Mouse (Mus musculus): ENCODE data around the gene Galnt2. TPM values are rescaled to one million over a fixed set of nuclear protein-coding genes. Genes with fewer than 3 reads are reported as not detected.

The Galnt2 gene
- polyA plus RNA-seq, 1 experiment from 2014 or later = 55.8 TPM

DNA sequence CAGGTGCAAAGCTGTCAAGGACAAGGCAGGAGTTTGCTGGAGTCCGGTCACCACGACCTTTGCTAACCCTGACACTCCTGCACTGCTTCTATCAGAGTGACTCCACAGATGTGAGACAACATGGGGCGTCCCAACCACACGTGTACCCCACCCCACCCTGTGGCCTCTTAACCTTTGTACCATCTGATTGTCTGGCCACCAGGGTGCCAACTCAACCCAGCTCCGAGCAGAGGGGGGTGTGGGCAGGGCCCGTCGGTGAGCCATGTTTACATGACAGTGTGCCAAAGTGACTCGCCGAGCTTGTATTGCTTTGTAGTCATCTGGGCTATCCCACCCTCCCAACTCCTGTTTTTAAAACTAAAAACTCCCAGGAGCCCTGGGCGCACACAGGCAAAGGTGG is 113.9 kb downstream of the Galnt2 start:
- Histone ChIP-seq H3K9ac (replicated peaks; ENCODE audit: low read depth, low read length) (no peak overlapping the region), H3K27ac (ENCODE audit: low read depth, low read length) (no peak overlapping the region), H3K4me2 (ENCODE audit: low read depth, low read length) (no peak overlapping the region), H3K36me3 (ENCODE audit: control insufficient read depth, insufficient read depth, low read length) (peaks cover 38% of the 10 kb centered on the region), H3K9me3 (ENCODE audit: control insufficient read depth, low read length) (no peaks in the 10 kb centered on the region), H3K4me1 (ENCODE audit: control insufficient read depth, insufficient read depth, low read length) (peaks cover 2% of the 10 kb centered on the region; the same call in 1 of the 2 replicates), H3K4me3 (ENCODE audit: low read depth, low read length) (no peak overlapping the region), H3K27me3 (ENCODE audit: control insufficient read depth, insufficient read depth, low read length) (no peaks in the 10 kb centered on the region)
- no peak for ATAC-seq (ENCODE audit: low read depth)
- WGBS = 81% methylated on average over 10 of the region's 10 CpGs

DNA sequence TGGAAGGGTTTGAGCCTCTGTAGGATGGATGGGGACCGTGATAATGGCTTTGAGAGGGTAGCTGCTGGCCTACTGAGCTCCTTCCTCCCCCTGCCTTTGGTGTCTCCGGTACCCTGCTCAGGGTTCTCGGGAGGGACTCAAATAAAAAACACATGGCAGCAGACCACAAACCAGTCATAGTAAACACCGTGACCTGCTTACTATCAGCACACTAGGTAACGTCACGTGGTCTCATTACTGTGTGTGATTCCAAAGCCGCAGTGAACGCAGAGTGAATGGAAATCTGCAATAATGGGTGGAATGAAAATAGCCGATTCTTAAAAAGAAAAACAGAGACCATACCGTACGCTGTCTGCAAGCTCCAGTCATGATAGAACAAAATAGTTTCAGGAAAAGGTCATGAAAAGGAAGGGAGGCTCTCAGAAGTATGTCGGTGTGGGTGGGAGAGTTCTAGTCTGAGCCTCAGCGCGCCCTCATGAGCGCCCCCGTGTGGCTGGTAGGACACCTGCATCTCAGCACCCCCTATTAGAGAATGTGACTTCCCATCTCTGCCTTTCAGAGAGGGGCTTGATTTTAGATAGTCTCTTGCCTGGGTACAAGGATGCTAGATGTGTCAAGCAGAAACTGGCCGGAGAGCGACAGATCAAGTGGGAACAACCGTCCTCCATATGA is 115.8 kb downstream of the Galnt2 start:
- H3K27ac ChIP-seq (ENCODE audit: low read depth, low read length) = no peak overlapping the region
- H3K4me1 ChIP-seq (ENCODE audit: control insufficient read depth, insufficient read depth, low read length) = no peaks in the 10 kb centered on the region
- no peak overlapping the region for H3K4me2 ChIP-seq (ENCODE audit: low read depth, low read length)
- 49% methylated on average over 19 of the region's 19 CpGs for WGBS
- peaks cover 23% of the 10 kb centered on the region; the same call in 1 of the 2 replicates for H3K36me3 ChIP-seq (ENCODE audit: control insufficient read depth, insufficient read depth, low read length)
- H3K27me3 ChIP-seq (ENCODE audit: control insufficient read depth, insufficient read depth, low read length) = no peaks in the 10 kb centered on the region
- H3K9ac ChIP-seq (replicated peaks; ENCODE audit: low read depth, low read length) = no peak overlapping the region
- H3K4me3 ChIP-seq (ENCODE audit: low read depth, low read length) = no peak overlapping the region
- peak; percentile 64; the same call in 1 of the 2 replicates for ATAC-seq (ENCODE audit: low read depth)
- no peaks in the 10 kb centered on the region for H3K9me3 ChIP-seq (ENCODE audit: control insufficient read depth, low read length)

DNA sequence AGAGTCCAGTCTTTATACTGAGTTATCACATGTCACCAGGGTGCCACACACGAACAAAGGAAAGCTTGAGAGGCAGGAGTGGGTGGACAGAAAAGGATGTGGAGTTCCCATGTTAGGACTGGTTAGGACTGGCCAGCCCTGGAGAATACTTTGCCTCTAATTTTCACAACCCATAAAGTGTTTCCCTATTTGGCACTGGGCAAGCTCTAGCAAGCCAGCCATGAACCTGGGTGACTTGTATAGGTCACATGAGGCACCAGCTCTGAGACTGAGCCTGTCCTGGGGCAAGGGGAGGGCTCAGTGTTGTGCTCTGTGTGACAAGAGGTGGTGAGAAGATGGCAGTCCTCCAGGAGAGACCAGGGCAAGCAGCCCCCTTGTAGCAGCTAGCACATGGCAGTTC is 116.9 kb downstream of the Galnt2 start:
- H3K9me3 ChIP-seq (ENCODE audit: control insufficient read depth, low read length) = no peaks in the 10 kb centered on the region
- no peaks in the 10 kb centered on the region for H3K4me1 ChIP-seq (ENCODE audit: control insufficient read depth, insufficient read depth, low read length)
- no peak overlapping the region for H3K4me3 ChIP-seq (ENCODE audit: low read depth, low read length)
- no peak overlapping the region for H3K9ac ChIP-seq (replicated peaks; ENCODE audit: low read depth, low read length)
- no peak for ATAC-seq (ENCODE audit: low read depth)
- H3K4me2 ChIP-seq (ENCODE audit: low read depth, low read length) = no peak overlapping the region
- 48% methylated on average over 1 of the region's 1 CpGs for WGBS
- H3K36me3 ChIP-seq (ENCODE audit: control insufficient read depth, insufficient read depth, low read length) = peaks cover 19% of the 10 kb centered on the region; the same call in 1 of the 2 replicates
- no peaks in the 10 kb centered on the region for H3K27me3 ChIP-seq (ENCODE audit: control insufficient read depth, insufficient read depth, low read length)
- H3K27ac ChIP-seq (ENCODE audit: low read depth, low read length) = no peak overlapping the region

DNA sequence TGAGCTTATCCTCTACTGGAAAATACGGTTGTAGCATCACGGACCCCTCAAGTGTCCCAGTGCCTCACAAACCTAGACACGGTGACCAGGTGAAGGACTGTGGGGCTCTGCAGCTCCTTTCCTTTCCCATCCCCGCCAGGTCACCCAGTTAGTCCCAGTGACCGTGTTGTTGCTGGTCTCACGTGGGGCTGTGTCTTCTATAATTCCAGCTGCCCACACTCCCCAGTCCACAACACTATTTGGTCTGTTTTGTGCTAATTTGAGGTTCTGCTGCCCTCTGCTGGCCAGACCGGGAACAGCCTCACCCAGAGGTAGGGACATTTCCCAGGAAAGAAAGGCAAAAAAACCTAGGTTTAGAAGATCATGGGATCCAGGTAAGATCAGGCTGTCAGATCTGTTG is 118.5 kb downstream of the Galnt2 start:
- Histone ChIP-seq H3K4me1 (ENCODE audit: control insufficient read depth, insufficient read depth, low read length) (no peaks in the 10 kb centered on the region), H3K4me3 (ENCODE audit: low read depth, low read length) (no peak overlapping the region), H3K27me3 (ENCODE audit: control insufficient read depth, insufficient read depth, low read length) (no peaks in the 10 kb centered on the region), H3K27ac (ENCODE audit: low read depth, low read length) (no peak overlapping the region), H3K9me3 (ENCODE audit: control insufficient read depth, low read length) (no peaks in the 10 kb centered on the region), H3K9ac (replicated peaks; ENCODE audit: low read depth, low read length) (no peak overlapping the region), H3K4me2 (ENCODE audit: low read depth, low read length) (no peak overlapping the region), H3K36me3 (ENCODE audit: control insufficient read depth, insufficient read depth, low read length) (0 out of 2 replicates have a peak, but pooled peaks cover 3% of the 10 kb centered on the region)
- 42% methylated on average over 7 of the region's 7 CpGs for WGBS
- peak; percentile 61; the same call in 1 of the 2 replicates for ATAC-seq (ENCODE audit: low read depth)

DNA sequence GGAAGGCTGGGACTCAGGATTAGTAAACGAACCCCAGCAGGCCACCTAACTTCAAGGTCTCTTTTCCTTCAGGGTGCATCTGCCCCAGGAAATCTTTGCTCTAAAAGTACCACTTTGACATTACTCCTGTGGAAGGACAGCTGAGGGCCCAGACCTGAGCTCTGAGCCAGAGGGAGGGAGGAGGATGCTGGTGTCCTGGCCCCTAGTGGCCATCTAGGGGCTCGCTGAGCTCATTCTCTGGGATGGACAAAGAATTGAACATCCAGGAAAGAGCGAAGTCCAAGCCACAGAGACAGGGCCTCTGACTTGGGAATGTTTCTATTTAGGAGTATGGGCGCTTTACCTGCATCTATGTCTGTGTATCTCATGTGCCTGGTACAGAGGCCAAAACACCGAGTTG is 120.4 kb downstream of the Galnt2 start:
- Histone ChIP-seq H3K4me3 (ENCODE audit: low read depth, low read length) (no peak overlapping the region), H3K27ac (ENCODE audit: low read depth, low read length) (no peak overlapping the region), H3K4me2 (ENCODE audit: low read depth, low read length) (no peak overlapping the region), H3K27me3 (ENCODE audit: control insufficient read depth, insufficient read depth, low read length) (no peaks in the 10 kb centered on the region), H3K36me3 (ENCODE audit: control insufficient read depth, insufficient read depth, low read length) (no peaks in the 10 kb centered on the region), H3K9ac (replicated peaks; ENCODE audit: low read depth, low read length) (no peak overlapping the region), H3K4me1 (ENCODE audit: control insufficient read depth, insufficient read depth, low read length) (no peaks in the 10 kb centered on the region), H3K9me3 (ENCODE audit: control insufficient read depth, low read length) (no peaks in the 10 kb centered on the region)
- ATAC-seq (ENCODE audit: low read depth) = no peak
- WGBS = 64% methylated on average over 5 of the region's 5 CpGs

DNA sequence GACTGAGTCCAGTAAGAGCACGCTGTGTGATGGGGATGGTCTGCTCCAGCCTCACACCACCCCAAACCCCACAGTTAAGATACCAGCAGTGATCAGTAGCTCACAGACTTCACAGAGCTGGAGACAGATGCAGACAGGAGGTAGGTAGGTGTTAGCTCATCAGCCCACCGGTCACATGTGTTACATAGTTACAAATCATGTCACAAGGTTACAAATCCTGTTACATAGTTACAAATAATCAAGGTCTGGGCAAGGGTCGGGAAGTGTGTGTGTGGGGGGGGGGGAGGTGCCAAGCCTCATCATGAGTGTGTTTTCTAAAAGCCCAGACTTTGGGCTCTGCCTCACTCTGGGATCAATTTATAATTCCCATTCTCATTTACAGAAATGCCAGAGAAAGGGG is 129.7 kb downstream of the Galnt2 start:
- 85% methylated on average over 3 of the region's 3 CpGs for WGBS
- Histone ChIP-seq H3K36me3 (ENCODE audit: control insufficient read depth, insufficient read depth, low read length) (no peaks in the 10 kb centered on the region), H3K9ac (replicated peaks; ENCODE audit: low read depth, low read length) (no peak overlapping the region), H3K27ac (ENCODE audit: low read depth, low read length) (no peak overlapping the region), H3K27me3 (ENCODE audit: control insufficient read depth, insufficient read depth, low read length) (no peaks in the 10 kb centered on the region), H3K9me3 (ENCODE audit: control insufficient read depth, low read length) (no peaks in the 10 kb centered on the region), H3K4me1 (ENCODE audit: control insufficient read depth, insufficient read depth, low read length) (no peaks in the 10 kb centered on the region), H3K4me3 (ENCODE audit: low read depth, low read length) (no peak overlapping the region), H3K4me2 (ENCODE audit: low read depth, low read length) (no peak overlapping the region)
- ATAC-seq (ENCODE audit: low read depth) = no peak

DNA sequence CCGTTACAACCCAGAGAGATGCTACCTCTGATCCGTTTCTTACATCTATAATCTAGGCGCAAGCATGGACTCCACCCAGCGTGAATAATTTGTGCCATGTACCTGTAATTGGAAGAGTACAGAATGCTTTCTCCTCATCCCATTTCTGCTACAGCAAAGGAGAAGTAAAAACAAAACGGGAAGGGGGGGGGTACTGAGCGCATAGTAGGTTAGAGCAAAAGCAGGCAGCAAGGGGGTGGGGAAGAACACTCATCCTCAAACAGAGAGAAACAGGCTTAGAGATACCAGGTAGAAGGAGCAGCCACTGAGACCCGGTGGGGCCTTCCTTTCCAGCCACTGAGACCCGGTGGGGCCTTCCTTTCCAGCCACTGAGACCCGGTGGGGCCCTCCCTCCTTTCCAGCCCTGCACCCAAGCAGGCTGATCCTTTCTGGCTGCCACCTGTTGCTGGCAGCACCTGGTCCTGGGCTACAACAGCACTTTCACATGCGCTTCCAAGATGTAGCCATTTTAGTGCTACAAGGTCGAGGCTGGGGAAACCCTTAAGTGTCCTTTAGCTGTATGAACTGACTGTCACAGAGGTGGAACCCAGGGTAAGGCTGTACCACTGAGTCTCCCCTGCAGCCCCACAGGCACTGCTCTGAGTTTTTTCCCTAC is 130.7 kb downstream of the Galnt2 start:
- Histone ChIP-seq H3K9me3 (ENCODE audit: control insufficient read depth, low read length) (no peaks in the 10 kb centered on the region), H3K4me3 (ENCODE audit: low read depth, low read length) (no peak overlapping the region), H3K27me3 (ENCODE audit: control insufficient read depth, insufficient read depth, low read length) (no peaks in the 10 kb centered on the region), H3K9ac (replicated peaks; ENCODE audit: low read depth, low read length) (no peak overlapping the region), H3K4me1 (ENCODE audit: control insufficient read depth, insufficient read depth, low read length) (no peaks in the 10 kb centered on the region), H3K4me2 (ENCODE audit: low read depth, low read length) (no peak overlapping the region), H3K36me3 (ENCODE audit: control insufficient read depth, insufficient read depth, low read length) (no peaks in the 10 kb centered on the region), H3K27ac (ENCODE audit: low read depth, low read length) (no peak overlapping the region)
- no peak for ATAC-seq (ENCODE audit: low read depth)
- WGBS = 76% methylated on average over 11 of the region's 11 CpGs

DNA sequence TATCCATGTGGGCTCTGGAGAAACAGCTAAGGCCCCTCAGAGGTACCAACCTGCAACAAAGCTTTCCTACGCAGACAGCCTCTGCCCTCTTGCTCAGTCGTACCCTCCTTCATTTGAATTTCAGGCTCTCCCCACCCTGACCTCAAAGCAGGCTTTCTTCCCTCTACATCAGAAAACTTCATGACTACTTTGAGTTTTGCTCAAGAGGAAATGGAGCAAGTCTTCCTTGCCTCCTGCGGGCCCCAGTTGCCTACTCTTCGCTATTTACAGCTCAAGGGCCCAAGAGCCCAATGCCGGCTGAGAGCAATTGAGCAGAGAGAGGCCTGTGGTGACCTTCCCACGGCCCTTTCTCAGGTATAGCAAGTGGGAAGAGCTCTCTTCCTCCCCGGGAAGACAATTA is 131.4 kb downstream of the Galnt2 start:
- Histone ChIP-seq H3K4me1 (ENCODE audit: control insufficient read depth, insufficient read depth, low read length) (no peaks in the 10 kb centered on the region), H3K27ac (ENCODE audit: low read depth, low read length) (no peak overlapping the region), H3K4me3 (ENCODE audit: low read depth, low read length) (no peak overlapping the region), H3K4me2 (ENCODE audit: low read depth, low read length) (no peak overlapping the region), H3K9ac (replicated peaks; ENCODE audit: low read depth, low read length) (no peak overlapping the region), H3K9me3 (ENCODE audit: control insufficient read depth, low read length) (no peaks in the 10 kb centered on the region), H3K36me3 (ENCODE audit: control insufficient read depth, insufficient read depth, low read length) (no peaks in the 10 kb centered on the region), H3K27me3 (ENCODE audit: control insufficient read depth, insufficient read depth, low read length) (no peaks in the 10 kb centered on the region)
- WGBS = 78% methylated on average over 7 of the region's 7 CpGs
- ATAC-seq (ENCODE audit: low read depth) = no peak

DNA sequence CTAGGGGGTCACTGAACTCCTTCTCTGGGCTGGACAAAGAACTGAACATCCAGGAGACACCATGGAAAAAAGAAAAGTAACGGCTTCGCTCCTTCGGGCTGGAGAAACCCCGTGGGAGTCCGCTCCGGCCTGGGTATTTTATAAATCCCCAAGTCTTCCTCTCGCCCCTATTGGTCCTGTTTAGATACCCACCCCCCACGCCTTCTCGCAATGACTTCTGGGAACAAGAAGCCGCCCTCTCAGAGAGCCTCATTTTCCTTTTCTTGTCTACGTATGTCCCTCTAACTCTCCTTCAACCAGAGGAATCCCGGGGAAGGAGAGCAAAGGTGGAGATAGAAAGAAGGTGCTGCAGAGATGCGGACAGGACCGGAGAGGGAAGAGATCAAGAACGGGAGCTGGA is 132.1 kb downstream of the Galnt2 start:
- no peak overlapping the region for H3K4me2 ChIP-seq (ENCODE audit: low read depth, low read length)
- 98% methylated on average over 15 of the region's 15 CpGs for WGBS
- no peak overlapping the region for H3K4me3 ChIP-seq (ENCODE audit: low read depth, low read length)
- no peaks in the 10 kb centered on the region for H3K27me3 ChIP-seq (ENCODE audit: control insufficient read depth, insufficient read depth, low read length)
- ATAC-seq (ENCODE audit: low read depth) = no peak
- H3K9ac ChIP-seq (replicated peaks; ENCODE audit: low read depth, low read length) = no peak overlapping the region
- no peaks in the 10 kb centered on the region for H3K4me1 ChIP-seq (ENCODE audit: control insufficient read depth, insufficient read depth, low read length)
- H3K9me3 ChIP-seq (ENCODE audit: control insufficient read depth, low read length) = no peaks in the 10 kb centered on the region
- no peak overlapping the region for H3K27ac ChIP-seq (ENCODE audit: low read depth, low read length)
- H3K36me3 ChIP-seq (ENCODE audit: control insufficient read depth, insufficient read depth, low read length) = no peaks in the 10 kb centered on the region

All from neural tube, embryonic 14.5 days (tissue).